Mouse (Mus musculus) c-Kit-positive CD71-negative TER-119-negative erythroid progenitor cells, embryonic 14.5 days (primary cell): ENCODE results near the gene Btn1a1.

Experiments used
- DNase-seq: peaks from one replicate; pipeline ENCODE4 v3.0.0-alpha.2; 2013; ENCODE audit warnings: low read depth

Gene Btn1a1

GRCm38 (mm10) chr13:23465600-23466109 is at the start of gene Btn1a1:
Btn1a1 (minus strand) TSS chr13:23465901.
- DNase-seq: no peak

GRCm38 (mm10) chr13:23515281-23515680 is 49.6 kb upstream of the Btn1a1 start:
- no peak for DNase-seq

GRCm38 (mm10) chr13:23513517-23513916 is 47.8 kb upstream of the Btn1a1 start:
- no peak for DNase-seq

GRCm38 (mm10) chr13:23510127-23510526 is 44.4 kb upstream of the Btn1a1 start:
- no peak for DNase-seq

GRCm38 (mm10) chr13:23506819-23507515 is 41.3 kb upstream of the Btn1a1 start:
- DNase-seq: no peak

- no peak for DNase-seq
Measured at GRCm38 (mm10) chr13:23506351-23506750, 40.6 kb upstream of the Btn1a1 start.

GRCm38 (mm10) chr13:23505662-23506345 is 40.1 kb upstream of the Btn1a1 start:
- DNase-seq: no peak

GRCm38 (mm10) chr13:23503797-23504196 is 38.1 kb upstream of the Btn1a1 start:
- no peak for DNase-seq

- no peak for DNase-seq
Measured at GRCm38 (mm10) chr13:23502916-23503315, 37.2 kb upstream of the Btn1a1 start.

- DNase-seq: no peak
Measured at GRCm38 (mm10) chr13:23502031-23502567, 36.4 kb upstream of the Btn1a1 start.

- DNase-seq: no peak
Measured at GRCm38 (mm10) chr13:23501511-23501910, 35.8 kb upstream of the Btn1a1 start.

- DNase-seq: peak; percentile 73
Measured at GRCm38 (mm10) chr13:23500424-23501200, 34.9 kb upstream of the Btn1a1 start.

GRCm38 (mm10) chr13:23499943-23500342 is 34.2 kb upstream of the Btn1a1 start:
- DNase-seq: no peak

- DNase-seq: no peak
Measured at GRCm38 (mm10) chr13:23498653-23499052, 33.0 kb upstream of the Btn1a1 start.

- DNase-seq: no peak
Measured at GRCm38 (mm10) chr13:23497656-23498321, 32.1 kb upstream of the Btn1a1 start.

- DNase-seq: no peak
Measured at GRCm38 (mm10) chr13:23495526-23495925, 29.8 kb upstream of the Btn1a1 start.

- DNase-seq: no peak
Measured at GRCm38 (mm10) chr13:23491990-23492389, 26.3 kb upstream of the Btn1a1 start.

- no peak for DNase-seq
Measured at GRCm38 (mm10) chr13:23491263-23491662, 25.6 kb upstream of the Btn1a1 start.

GRCm38 (mm10) chr13:23490863-23491262 is 25.2 kb upstream of the Btn1a1 start:
- DNase-seq: no peak

GRCm38 (mm10) chr13:23488400-23489322 is 23.0 kb upstream of the Btn1a1 start, which contains the start of gene Btn2a2:
Btn2a2 (minus strand) TSS chr13:23488857.
- no peak for DNase-seq

GRCm38 (mm10) chr13:23485271-23485670 is 19.6 kb upstream of the Btn1a1 start:
- no peak for DNase-seq
